Mouse (Mus musculus): ENCODE measurements around the gene Mctp1. TPM values are rescaled to one million over a fixed set of nuclear protein-coding genes. Genes with fewer than 3 reads are reported as not detected.
"Not testable (repeated sequence)": the region's sequence is repeated elsewhere in the genome, so short reads cannot be mapped to it uniquely, and the experiment has no call there.

Mctp1 gene
- total RNA-seq, 2 experiments from 2014 or later = 37.8 to 43.3 TPM

GRCm38 (mm10) chr13:76579414-76579813 is 195.1 kb downstream of the Mctp1 start:
- peak; percentile 10 to 18 for DNase-seq (ENCODE audit: extremely low spot score in 1 of 2, low spot score in 2 of 2)
- intact Hi-C loops (cut with DNase I) = no loop called here

- DNase-seq (ENCODE audit: extremely low spot score in 1 of 2, low spot score in 2 of 2) = no peak
- intact Hi-C loops (cut with DNase I) = no loop called here
Measured at GRCm38 (mm10) chr13:76585447-76585846, 201.1 kb downstream of the Mctp1 start.

- intact Hi-C loops (cut with DNase I); DNase-seq (ENCODE audit: extremely low spot score in 1 of 2, low spot score in 2 of 2): not testable (repeated sequence)
Measured at GRCm38 (mm10) chr13:76590709-76591108, 206.4 kb downstream of the Mctp1 start.

GRCm38 (mm10) chr13:76591189-76591588 is 206.9 kb downstream of the Mctp1 start:
- DNase-seq (ENCODE audit: extremely low spot score in 1 of 2, low spot score in 2 of 2) = no peak
- intact Hi-C loops (cut with DNase I) = no loop called here

- no peak for DNase-seq (ENCODE audit: extremely low spot score in 1 of 2, low spot score in 2 of 2)
- intact Hi-C loops (cut with DNase I) = no loop called here
Measured at GRCm38 (mm10) chr13:76591692-76592091, 207.4 kb downstream of the Mctp1 start.

GRCm38 (mm10) chr13:76592908-76593307 is 208.6 kb downstream of the Mctp1 start:
- DNase-seq (ENCODE audit: extremely low spot score in 1 of 2, low spot score in 2 of 2) = no peak
- intact Hi-C loops (cut with DNase I) = no loop called here

- DNase-seq (ENCODE audit: extremely low spot score in 1 of 2, low spot score in 2 of 2) = no peak
- intact Hi-C loops (cut with DNase I) = no loop called here
Measured at GRCm38 (mm10) chr13:76597005-76597404, 212.7 kb downstream of the Mctp1 start.

GRCm38 (mm10) chr13:76609425-76609824 is 225.1 kb downstream of the Mctp1 start:
- no peak for DNase-seq (ENCODE audit: extremely low spot score in 1 of 2, low spot score in 2 of 2)
- intact Hi-C loops (cut with DNase I) = no loop called here

GRCm38 (mm10) chr13:76611499-76611898 is 227.2 kb downstream of the Mctp1 start:
- intact Hi-C loops (cut with DNase I) = loop anchor here (10.0 kb wide), 1 partner anchor 167 kb away; no protein-coding TSS in a partner anchor
- DNase-seq (ENCODE audit: extremely low spot score in 1 of 2, low spot score in 2 of 2) = no peak

- intact Hi-C loops (cut with DNase I) = no loop called here
- DNase-seq (ENCODE audit: extremely low spot score in 1 of 2, low spot score in 2 of 2) = no peak
Measured at GRCm38 (mm10) chr13:76620111-76620510, 235.8 kb downstream of the Mctp1 start.

GRCm38 (mm10) chr13:76620525-76620924 is 236.2 kb downstream of the Mctp1 start:
- intact Hi-C loops (cut with DNase I) = no loop called here

GRCm38 (mm10) chr13:76633707-76634106 is 249.4 kb downstream of the Mctp1 start:
- DNase-seq (ENCODE audit: extremely low spot score in 1 of 2, low spot score in 2 of 2) = no peak

More at GRCm38 (mm10) chr13:76620525-76620924, 236.2 kb downstream of the Mctp1 start:
- no peak for DNase-seq (ENCODE audit: extremely low spot score in 1 of 2, low spot score in 2 of 2)

GRCm38 (mm10) chr13:76638282-76638681 is 253.9 kb downstream of the Mctp1 start:
- no peak for DNase-seq (ENCODE audit: extremely low spot score in 1 of 2, low spot score in 2 of 2)
- intact Hi-C loops (cut with DNase I) = no loop called here

More at GRCm38 (mm10) chr13:76633707-76634106, 249.4 kb downstream of the Mctp1 start:
- intact Hi-C loops (cut with DNase I) = no loop called here

- intact Hi-C loops (cut with DNase I) = no loop called here
- no peak for DNase-seq (ENCODE audit: extremely low spot score in 1 of 2, low spot score in 2 of 2)
Measured at GRCm38 (mm10) chr13:76659523-76659922, 275.2 kb downstream of the Mctp1 start.

GRCm38 (mm10) chr13:76681286-76681685 is 297.0 kb downstream of the Mctp1 start:
- DNase-seq (ENCODE audit: extremely low spot score in 1 of 2, low spot score in 2 of 2) = peak in 1 of 2 experiments; percentile 41
- intact Hi-C loops (cut with DNase I) = loop anchor here (5.0 to 10.0 kb wide), 2 partner anchors 249 to 466 kb away; no protein-coding TSS in a partner anchor

- DNase-seq (ENCODE audit: extremely low spot score in 1 of 2, low spot score in 2 of 2) = no peak
- intact Hi-C loops (cut with DNase I) = loop anchor here (10.0 kb wide), 1 partner anchor 475 kb away; no protein-coding TSS in a partner anchor
Measured at GRCm38 (mm10) chr13:76689349-76689748, 305.0 kb downstream of the Mctp1 start.

- intact Hi-C loops (cut with DNase I) = no loop called here
- no peak for DNase-seq (ENCODE audit: extremely low spot score in 1 of 2, low spot score in 2 of 2)
Measured at GRCm38 (mm10) chr13:76690143-76690542, 305.8 kb downstream of the Mctp1 start.

GRCm38 (mm10) chr13:76690697-76691096 is 306.4 kb downstream of the Mctp1 start:
- no peak for DNase-seq (ENCODE audit: extremely low spot score in 1 of 2, low spot score in 2 of 2)
- intact Hi-C loops (cut with DNase I) = no loop called here

- intact Hi-C loops (cut with DNase I) = no loop called here
Measured at GRCm38 (mm10) chr13:76734013-76734412, 349.7 kb downstream of the Mctp1 start.

GRCm38 (mm10) chr13:76750663-76751429 is 366.5 kb downstream of the Mctp1 start:
- intact Hi-C loops (cut with DNase I) = no loop called here
- no peak for DNase-seq (ENCODE audit: extremely low spot score in 1 of 2, low spot score in 2 of 2)

More at GRCm38 (mm10) chr13:76734013-76734412, 349.7 kb downstream of the Mctp1 start:
- no peak for DNase-seq (ENCODE audit: extremely low spot score in 1 of 2, low spot score in 2 of 2)
